Mouse (Mus musculus) heart, postnatal 0 days (tissue): ENCODE measurements around the gene Olfr1313. TPM values are rescaled to one million over a fixed set of nuclear protein-coding genes. Genes with fewer than 3 reads are reported as not detected.
"Not testable (repeated sequence)": the region's sequence is repeated elsewhere in the genome, so short reads cannot be mapped to it uniquely, and the experiment has no call there.

Source experiments
- ATAC-seq: fragments of 200-750 bp; cut with Nextera tagmentation; 2 replicates; pipeline ENCODE4 v1.8.0; 2017; ENCODE audit warnings: low read depth, moderate number of reproducible peaks, moderate library complexity; ENCODE audit not compliant: insufficient read depth
- DNase-seq: peaks from one replicate; pipeline ENCODE4 v3.0.0-alpha.2; 2016; ENCODE audit warnings: low spot score
- H3K27ac ChIP-seq: fragments of 300-500 bp; sonication (generic); 2 replicates; pipeline ENCODE4 v1.5.1; 2014; ENCODE audit warnings: low read depth, mild to moderate bottlenecking
- H3K27me3 ChIP-seq: fragments of 300-500 bp; sonication (generic); 2 replicates; pipeline ENCODE4 v1.6.1; 2014; ENCODE audit warnings: low read length, mixed read lengths; ENCODE audit not compliant: control insufficient read depth, insufficient read depth
- H3K36me3 ChIP-seq: fragments of 300-500 bp; sonication (generic); replicated peaks from 2 replicates; pipeline ENCODE4 v1.6.1; 2014; ENCODE audit warnings: low read length, mixed read lengths; ENCODE audit not compliant: control insufficient read depth, insufficient read depth
- H3K4me1 ChIP-seq: fragments of 300-500 bp; sonication (generic); 2 replicates; pipeline ENCODE4 v1.6.1; 2014; ENCODE audit warnings: antibody characterized with exemption; ENCODE audit not compliant: control insufficient read depth, insufficient read depth
- H3K4me2 ChIP-seq: fragments of 300-500 bp; sonication (generic); 2 replicates; pipeline ENCODE4 v1.6.1; 2014; ENCODE audit warnings: low read depth, mild to moderate bottlenecking, low read length, moderate library complexity
- H3K4me3 ChIP-seq: fragments of 300-500 bp; sonication (generic); 2 replicates; pipeline ENCODE4 v1.5.1; 2014; ENCODE audit warnings: low read depth, low read length
- H3K9ac ChIP-seq: fragments of 300-500 bp; sonication (generic); replicated peaks from 2 replicates; pipeline ENCODE4 v1.6.1; 2014; ENCODE audit warnings: low read depth, low read length, mixed read lengths
- H3K9me3 ChIP-seq: fragments of 300-500 bp; sonication (generic); replicated peaks from 2 replicates; pipeline ENCODE4 v1.6.1; 2016; ENCODE audit warnings: low read length; ENCODE audit not compliant: control insufficient read depth
- CTCF ChIP-seq: IDR thresholded peaks from 2 replicates; pipeline ENCODE4 v1.5.1; 2016; ENCODE audit warnings: antibody characterized with exemption, control low read depth, low read depth
- EP300 ChIP-seq: IDR thresholded peaks from 2 replicates; pipeline ENCODE4 v1.6.1; 2016; ENCODE audit warnings: antibody characterized with exemption, low read depth
- WGBS: fragments of 180-500 bp; shearing (Covaris S2); extraction: QIAGEN DNeasy Blood & Tissue Kit; methylation state at CpG from one replicate; pipeline ENCODE4 v1.1.7; 2014; 5-methylcytosine and 5-hydroxymethylcytosine counted together
- polyA plus RNA-seq: library from polyadenylated mRNA; unstranded; fragments of >200 nt; fragmentation: Nextera tagmentation; extraction: Ambion mirVana; gene quantifications from 2 replicates; pipeline ENCODE4 v1.2.1, GENCODE M21; 2015
- total RNA-seq: library from RNA; depleted of rRNA; stranded (reverse); fragments of >200 nt; gene quantifications from 2 replicates; pipeline ENCODE4 v1.2.3, GENCODE M21; 2014; ENCODE audit warnings: low replicate concordance; rRNA removed

Gene Olfr1313
- not detected in 2 replicates for total RNA-seq
- polyA plus RNA-seq = not detected in 2 replicates

- TF ChIP-seq CTCF (no peak), EP300 (no peak)
- no peak for ATAC-seq
These were observed at the start of gene Olfr1313 for GRCm38 (mm10) chr2:112077743-112078142. Gene Olfr1313 (minus strand): TSS chr2:112077843.

GRCm38 (mm10) chr2:112115340-112115739 is 37.7 kb upstream of the Olfr1313 start, which contains the start of gene Olfr1315-ps1:
Gene Olfr1315-ps1 (minus strand): TSS chr2:112115440.
- Histone ChIP-seq H3K4me1 (no peaks in the 10 kb centered on the region), H3K36me3 (no peaks in the 10 kb centered on the region), H3K9ac (no peak within 1 kb of the TSS), H3K27ac (no peak within 1 kb of the TSS), H3K4me3 (no peak within 1 kb of the TSS), H3K9me3 (no peaks in the 10 kb centered on the region), H3K27me3 (no peaks in the 10 kb centered on the region), H3K4me2 (no peak within 1 kb of the TSS)
- WGBS = 56% methylated on average over 1 of the region's 1 CpGs
- DNase-seq = no peak
- no peak for ATAC-seq
- no peak for TF ChIP-seq CTCF

More at GRCm38 (mm10) chr2:112077743-112078142, at the start of gene Olfr1313:
- no peak within 1 kb of the TSS for H3K4me2 ChIP-seq
- no peak within 1 kb of the TSS for H3K4me3 ChIP-seq
- no peak within 1 kb of the TSS for H3K9ac ChIP-seq
- no peaks in the 10 kb centered on the region for H3K36me3 ChIP-seq
- H3K9me3 ChIP-seq = no peaks in the 10 kb centered on the region
- no peaks in the 10 kb centered on the region for H3K4me1 ChIP-seq
- no peak within 1 kb of the TSS for H3K27ac ChIP-seq
- H3K27me3 ChIP-seq = no peaks in the 10 kb centered on the region
- no peak for DNase-seq

GRCm38 (mm10) chr2:112096681-112097080 is 19.0 kb upstream of the Olfr1313 start, which contains the start of gene Olfr1314:
Gene Olfr1314 (minus strand): TSS chr2:112096781.
- Histone ChIP-seq H3K36me3 (no peaks in the 10 kb centered on the region), H3K4me2 (no peak within 1 kb of the TSS), H3K27me3 (no peaks in the 10 kb centered on the region), H3K4me1 (no peaks in the 10 kb centered on the region), H3K9ac (no peak within 1 kb of the TSS), H3K4me3 (no peak within 1 kb of the TSS), H3K27ac (no peak within 1 kb of the TSS), H3K9me3 (no peaks in the 10 kb centered on the region)
- DNase-seq (no peak), ATAC-seq (no peak)
- TF ChIP-seq CTCF (no peak), EP300 (no peak)

- H3K4me2 ChIP-seq = no peak within 1 kb of the TSS
- H3K9me3 ChIP-seq = no peaks in the 10 kb centered on the region
- H3K9ac ChIP-seq = no peak within 1 kb of the TSS
- DNase-seq (no peak), ATAC-seq (no peak)
- H3K27me3 ChIP-seq = no peaks in the 10 kb centered on the region
- no peaks in the 10 kb centered on the region for H3K36me3 ChIP-seq
- H3K4me3 ChIP-seq = no peak within 1 kb of the TSS
- TF ChIP-seq EP300 (no peak), CTCF (no peak)
- WGBS = 13% methylated on average over 1 of the region's 1 CpGs
- H3K4me1 ChIP-seq = no peaks in the 10 kb centered on the region
- no peak within 1 kb of the TSS for H3K27ac ChIP-seq
These were observed 27.5 kb downstream of the Olfr1313 start, which contains the start of gene Olfr1312 for GRCm38 (mm10) chr2:112050138-112050537. Gene Olfr1312 (minus strand): TSS chr2:112050238.

- not testable (repeated sequence) for H3K27me3 ChIP-seq, ATAC-seq, H3K9me3 ChIP-seq, H3K36me3 ChIP-seq, H3K9ac ChIP-seq, DNase-seq, H3K4me2 ChIP-seq, H3K4me3 ChIP-seq, H3K4me1 ChIP-seq, H3K27ac ChIP-seq
- 39% methylated on average over 6 of the region's 6 CpGs for WGBS
These were observed 50.7 kb downstream of the Olfr1313 start for GRCm38 (mm10) chr2:112026971-112027370.

- TF ChIP-seq CTCF (no peak), EP300 (no peak)
- Histone ChIP-seq H3K4me3 (no peak within 1 kb of the TSS), H3K9me3 (no peaks in the 10 kb centered on the region), H3K27ac (no peak within 1 kb of the TSS), H3K4me1 (no peaks in the 10 kb centered on the region), H3K36me3 (no peaks in the 10 kb centered on the region), H3K27me3 (no peaks in the 10 kb centered on the region), H3K4me2 (no peak within 1 kb of the TSS), H3K9ac (no peak within 1 kb of the TSS)
- WGBS = 74% methylated on average over 2 of the region's 2 CpGs
- ATAC-seq = no peak
- no peak for DNase-seq
These were observed 53.3 kb downstream of the Olfr1313 start, which contains the start of gene Olfr1311 for GRCm38 (mm10) chr2:112024312-112024711. Gene Olfr1311 (minus strand): TSS chr2:112024412.

Other genes with a start within 250 kb of the Olfr1313 start
- not detected in 2 replicates for gene Olfr1305, start 200.7 kb downstream of the Olfr1313 start, total RNA-seq
- gene Olfr1305, start 200.7 kb downstream of the Olfr1313 start, polyA plus RNA-seq = not detected in 2 replicates
- gene Olfr1306, start 161.6 kb downstream of the Olfr1313 start, total RNA-seq = not detected in 2 replicates
- gene Olfr1306, start 161.6 kb downstream of the Olfr1313 start, polyA plus RNA-seq = not detected in 2 replicates
- not detected in 2 replicates for gene Olfr1307, start 128.4 kb downstream of the Olfr1313 start, total RNA-seq
- not detected in 2 replicates for gene Olfr1307, start 128.4 kb downstream of the Olfr1313 start, polyA plus RNA-seq
- not detected in 2 replicates for gene Olfr1308, start 112.9 kb downstream of the Olfr1313 start, total RNA-seq
- gene Olfr1308, start 112.9 kb downstream of the Olfr1313 start, polyA plus RNA-seq = not detected in 2 replicates
- not detected in 2 replicates for gene Olfr1309, start 87.6 kb downstream of the Olfr1313 start, total RNA-seq
- not detected in 2 replicates for gene Olfr1309, start 87.6 kb downstream of the Olfr1313 start, polyA plus RNA-seq
- not detected in 2 replicates for gene Olfr1310, start 65.1 kb downstream of the Olfr1313 start, total RNA-seq
- gene Olfr1310, start 65.1 kb downstream of the Olfr1313 start, polyA plus RNA-seq = not detected in 2 replicates
- not detected in 2 replicates for gene Olfr1311, start 53.4 kb downstream of the Olfr1313 start, total RNA-seq
- gene Olfr1311, start 53.4 kb downstream of the Olfr1313 start, polyA plus RNA-seq = not detected in 2 replicates
- not detected in 2 replicates for gene Olfr1312, start 27.6 kb downstream of the Olfr1313 start, total RNA-seq
- not detected in 2 replicates for gene Olfr1312, start 27.6 kb downstream of the Olfr1313 start, polyA plus RNA-seq
- not detected in 2 replicates for gene Olfr1314, start 18.9 kb upstream of the Olfr1313 start, total RNA-seq
- gene Olfr1314, start 18.9 kb upstream of the Olfr1313 start, polyA plus RNA-seq = not detected in 2 replicates
- gene Olfr1315-ps1, start 37.6 kb upstream of the Olfr1313 start, total RNA-seq = not detected in 2 replicates
- gene Olfr1315-ps1, start 37.6 kb upstream of the Olfr1313 start, polyA plus RNA-seq = not detected in 2 replicates
- gene Olfr1316, start 57.1 kb upstream of the Olfr1313 start, total RNA-seq = not detected in 2 replicates
- gene Olfr1316, start 57.1 kb upstream of the Olfr1313 start, polyA plus RNA-seq = not detected in 2 replicates
- not detected in 2 replicates for gene Olfr1317, start 62.5 kb upstream of the Olfr1313 start, total RNA-seq
- not detected in 2 replicates for gene Olfr1317, start 62.5 kb upstream of the Olfr1313 start, polyA plus RNA-seq
- not detected in 2 replicates for gene Olfr1318, start 76.4 kb upstream of the Olfr1313 start, total RNA-seq
- not detected in 2 replicates for gene Olfr1318, start 76.4 kb upstream of the Olfr1313 start, polyA plus RNA-seq
- gene Lpcat4, start 161.6 kb upstream of the Olfr1313 start, total RNA-seq = 5.0 and 10.0 TPM in 2 replicates
- gene Lpcat4, start 161.6 kb upstream of the Olfr1313 start, polyA plus RNA-seq = 3.1 and 3.6 TPM in 2 replicates
- not detected in 2 replicates for gene Nutm1, start 181.4 kb upstream of the Olfr1313 start, total RNA-seq
- gene Nutm1, start 181.4 kb upstream of the Olfr1313 start, polyA plus RNA-seq = not detected in 2 replicates
- 95.5 and 125 TPM in 2 replicates for gene Nop10, start 184.1 kb upstream of the Olfr1313 start, total RNA-seq
- 148 and 154 TPM in 2 replicates for gene Nop10, start 184.1 kb upstream of the Olfr1313 start, polyA plus RNA-seq
- 42.8 and 48.1 TPM in 2 replicates for gene Slc12a6, start 188.0 kb upstream of the Olfr1313 start, total RNA-seq
- gene Slc12a6, start 188.0 kb upstream of the Olfr1313 start, polyA plus RNA-seq = 6.5 and 7.2 TPM in 2 replicates
- gene Gm21985, start 188.5 kb upstream of the Olfr1313 start, total RNA-seq = not detected in 2 replicates
- gene Gm21985, start 188.5 kb upstream of the Olfr1313 start, polyA plus RNA-seq = not detected in 2 replicates